Mouse (Mus musculus) lung, adult 2 months (tissue): ENCODE results near the gene Rnase2b.

Source experiments
- CTCF ChIP-seq: fragments of 200-500 bp; IDR thresholded peaks from 2 replicates; pipeline ENCODE4 v1.5.1; 2011; ENCODE audit warnings: mild to moderate bottlenecking, low read length, control low read depth; ENCODE audit not compliant: insufficient read depth
- POLR2A ChIP-seq: fragments of 200-500 bp; IDR thresholded peaks from 2 replicates; pipeline ENCODE4 v1.6.1; 2011; ENCODE audit warnings: low read depth, mild to moderate bottlenecking, control low read depth, low read length, borderline replicate concordance; ENCODE audit errors: extremely low read depth

DNA sequence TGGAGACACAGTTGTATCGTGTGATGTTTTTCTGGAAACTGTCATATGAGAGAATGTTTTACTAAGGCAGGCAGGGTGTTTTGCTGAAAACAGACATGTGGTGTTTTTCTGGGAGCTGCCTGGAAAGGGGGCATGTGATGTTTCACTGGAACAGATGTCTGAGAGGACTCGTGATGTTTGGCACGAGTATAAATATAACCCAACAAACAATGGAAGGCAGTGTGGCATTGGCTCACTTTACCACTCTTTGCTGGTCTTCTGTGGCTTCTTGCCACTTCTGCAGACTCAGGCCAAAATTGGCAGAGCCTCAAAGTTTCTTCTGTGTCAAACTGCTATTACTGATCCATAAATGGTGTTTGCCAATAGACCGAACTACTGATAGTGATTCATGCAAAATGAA, 18.8 kb upstream of the Rnase2b start:
- TF ChIP-seq POLR2A (no peak), CTCF (no peak)
